Mouse (Mus musculus) kidney, postnatal 4 days (tissue): ENCODE data around the gene Hexdc.

Experiments
- DNase-seq, 2 experiments: peaks; one replicate each; pipeline ENCODE4 v3.0.0; 2021; ENCODE audit warnings: mixed read lengths in 2 of 2

Gene Hexdc

GRCm38 (mm10) chr11:121204161-121205006 is at the start of gene Hexdc, which contains the start of gene Ogfod3:
Gene Hexdc, plus strand, starts transcription at chr11:121204433.
Gene Ogfod3, minus strand, starts transcription at chr11:121204711.
- DNase-seq = peak; percentile 99

- peak; percentile 28 to 39 for DNase-seq
These were observed 47.8 kb upstream of the Hexdc start for GRCm38 (mm10) chr11:121156411-121156891.

- DNase-seq = no peak
These were observed 44.3 kb upstream of the Hexdc start, which contains the start of gene Uts2r for GRCm38 (mm10) chr11:121159971-121160370. Gene Uts2r, plus strand, starts transcription at chr11:121160271.

GRCm38 (mm10) chr11:121160636-121161346 is 43.4 kb upstream of the Hexdc start:
- no peak for DNase-seq

GRCm38 (mm10) chr11:121163751-121164150 is 40.5 kb upstream of the Hexdc start:
- DNase-seq = no peak

- DNase-seq = no peak
These were observed 31.0 kb upstream of the Hexdc start for GRCm38 (mm10) chr11:121173203-121173602.

- no peak for DNase-seq
These were observed 30.0 kb upstream of the Hexdc start for GRCm38 (mm10) chr11:121174234-121174633.

GRCm38 (mm10) chr11:121176285-121177270 is 27.7 kb upstream of the Hexdc start:
- peak; percentile 62 to 72 for DNase-seq

GRCm38 (mm10) chr11:121189681-121190080 is 14.6 kb upstream of the Hexdc start:
- DNase-seq = no peak

GRCm38 (mm10) chr11:121192742-121193141 is 11.5 kb upstream of the Hexdc start:
- DNase-seq = no peak

GRCm38 (mm10) chr11:121193415-121193814 is 10.8 kb upstream of the Hexdc start:
- no peak for DNase-seq

GRCm38 (mm10) chr11:121198622-121199021 is 5.6 kb upstream of the Hexdc start:
- no peak for DNase-seq

GRCm38 (mm10) chr11:121199851-121200250 is 4.4 kb upstream of the Hexdc start:
- no peak for DNase-seq

GRCm38 (mm10) chr11:121200781-121201180 is 3.5 kb upstream of the Hexdc start:
- no peak for DNase-seq

GRCm38 (mm10) chr11:121201436-121202198 is 2.6 kb upstream of the Hexdc start:
- DNase-seq = peak; percentile 51 to 66

- DNase-seq = no peak
These were observed 423 bp upstream of the Hexdc start for GRCm38 (mm10) chr11:121203859-121204160.

- no peak for DNase-seq
These were observed 12.6 kb downstream of the Hexdc start for GRCm38 (mm10) chr11:121216831-121217230.

- no peak for DNase-seq
These were observed 15.5 kb downstream of the Hexdc start for GRCm38 (mm10) chr11:121219776-121220175.

- DNase-seq = no peak
These were observed 16.5 kb downstream of the Hexdc start for GRCm38 (mm10) chr11:121220771-121221170.

- DNase-seq = no peak
These were observed 17.2 kb downstream of the Hexdc start for GRCm38 (mm10) chr11:121221321-121222010.
